Comparison of ENCODE assay signal across 14 mouse cellular contexts in the genomic region with DNA sequence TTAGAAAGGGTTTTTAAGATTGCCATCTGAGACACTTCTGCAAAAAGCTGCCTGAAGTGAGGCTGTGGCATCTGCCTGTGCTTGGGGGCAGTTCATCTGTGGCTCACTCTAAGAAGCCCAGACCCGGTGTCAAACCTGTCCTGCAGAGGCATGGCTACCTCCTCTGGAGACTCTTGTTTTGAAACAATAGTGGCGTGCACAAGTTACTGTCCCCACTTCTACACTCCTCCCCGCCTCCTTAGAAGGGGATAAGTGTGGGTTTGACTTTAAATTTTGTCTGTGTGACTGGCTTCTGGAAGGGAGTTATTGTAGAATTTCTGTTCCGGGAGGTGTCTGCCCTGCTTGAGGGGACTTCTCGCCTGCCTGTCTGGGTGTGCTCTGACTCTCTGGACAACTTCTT.
DNase-seq lines count a peak whose midpoint lies in the region; ATAC-seq and TF ChIP-seq lines count a peak whose summit lies in the region.
"Had no signal": no experiment of that assay in that cellular context is flagged by ENCODE, and none has a peak within 500 bp of the region (broad histone marks: within the 10 kb centered on the region; RNA-seq: fewer than 3 reads in every experiment).

No protein-coding gene starts in this region.

- H3K9ac ChIP-seq in hindbrain, embryonic 11.5 days (ENCODE audit: low read depth, low read length), result no peak overlapping the region
- no peak overlapping the region for H3K9ac ChIP-seq in midbrain, embryonic 16.5 days (ENCODE audit: low read depth, low read length)
- no peak overlapping the region for H3K9ac ChIP-seq in kidney, embryonic 16.5 days (replicated peaks; ENCODE audit: low read length)
- H3K9ac ChIP-seq in stomach, postnatal 0 days (ENCODE audit: low read length), result no peak overlapping the region
- H3K9ac ChIP-seq: limb, embryonic 12.5 days; lung, embryonic 15.5 days had no signal

- 45% methylated on average over 5 of the region's 5 CpGs for WGBS in cerebellum, adult 2 months
- WGBS in hindbrain, embryonic 11.5 days, result 12% methylated on average over 5 of the region's 5 CpGs
- 31% methylated on average over 5 of the region's 5 CpGs for WGBS in midbrain, embryonic 16.5 days
- 11% methylated on average over 5 of the region's 5 CpGs for WGBS in kidney, embryonic 16.5 days
- 23% methylated on average over 5 of the region's 5 CpGs for WGBS in stomach, postnatal 0 days

- no peak for TF ChIP-seq EP300 in stomach, postnatal 0 days (optimal IDR thresholded peaks at IDR 0.05)

- H3K4me3 ChIP-seq in cerebellum, adult 2 months (replicated peaks; ENCODE audit: insufficient read depth, low read depth, low read length), result no peak overlapping the region
- no peak overlapping the region for H3K4me3 ChIP-seq in hindbrain, embryonic 11.5 days (ENCODE audit: low read depth, low read length)
- H3K4me3 ChIP-seq in midbrain, embryonic 16.5 days (ENCODE audit: low read depth, low read length), result no peak overlapping the region
- no peak overlapping the region for H3K4me3 ChIP-seq in kidney, embryonic 16.5 days (ENCODE audit: low read length)
- no peak overlapping the region for H3K4me3 ChIP-seq in stomach, postnatal 0 days (ENCODE audit: low read depth, low read length)
- H3K4me3 ChIP-seq: limb, embryonic 12.5 days; lung, embryonic 15.5 days had no signal

- no peak for TF ChIP-seq POLR2A in cerebellum, adult 2 months (IDR thresholded peaks at IDR 0.05; ENCODE audit: borderline replicate concordance, insufficient read depth, low read length)

- no peaks in the 10 kb centered on the region for H3K36me3 ChIP-seq in hindbrain, embryonic 11.5 days (ENCODE audit: control insufficient read depth, insufficient read depth, low read length)
- H3K36me3 ChIP-seq in midbrain, embryonic 16.5 days (ENCODE audit: control insufficient read depth, insufficient read depth, low read length), result no peaks in the 10 kb centered on the region
- no peaks in the 10 kb centered on the region for H3K36me3 ChIP-seq in kidney, embryonic 16.5 days (ENCODE audit: insufficient read depth, low read length)
- H3K36me3 ChIP-seq in stomach, postnatal 0 days (ENCODE audit: control insufficient read depth, insufficient read depth, low read length), result no peaks in the 10 kb centered on the region
- H3K36me3 ChIP-seq: limb, embryonic 12.5 days; lung, embryonic 15.5 days had no signal

- no peak overlapping the region for H3K27ac ChIP-seq in cerebellum, adult 2 months (ENCODE audit: insufficient read depth, low read length)
- no peak overlapping the region for H3K27ac ChIP-seq in hindbrain, embryonic 11.5 days (ENCODE audit: low read depth, low read length)
- H3K27ac ChIP-seq in midbrain, embryonic 16.5 days (ENCODE audit: low read length), result peak overlapping the region; percentile 44
- H3K27ac ChIP-seq in kidney, embryonic 16.5 days (ENCODE audit: low read length), result no peak overlapping the region
- H3K27ac ChIP-seq in stomach, postnatal 0 days (replicated peaks), result no peak overlapping the region
- H3K27ac ChIP-seq: limb, embryonic 12.5 days; lung, embryonic 15.5 days had no signal

- no peaks in the 10 kb centered on the region for H3K27me3 ChIP-seq in cerebellum, adult 2 months (ENCODE audit: control insufficient read depth, insufficient read depth, low read length)
- H3K27me3 ChIP-seq in hindbrain, embryonic 11.5 days (ENCODE audit: control insufficient read depth, insufficient read depth, low read length), result peaks cover 2% of the 10 kb centered on the region; the same call in 1 of the 2 replicates
- H3K27me3 ChIP-seq in midbrain, embryonic 16.5 days (ENCODE audit: control insufficient read depth, insufficient read depth, low read depth, low read length), result no peaks in the 10 kb centered on the region
- peaks cover 61% of the 10 kb centered on the region for H3K27me3 ChIP-seq in kidney, embryonic 16.5 days (ENCODE audit: insufficient read depth, low read length)
- peaks cover 12% of the 10 kb centered on the region; the same call in 1 of the 2 replicates for H3K27me3 ChIP-seq in stomach, postnatal 0 days (ENCODE audit: control insufficient read depth, insufficient read depth, low read length)

- H3K4me2 ChIP-seq in hindbrain, embryonic 11.5 days (replicated peaks; ENCODE audit: low read depth, low read length), result no peak overlapping the region
- no peak overlapping the region for H3K4me2 ChIP-seq in midbrain, embryonic 16.5 days (ENCODE audit: low read length)
- no peak overlapping the region for H3K4me2 ChIP-seq in kidney, embryonic 16.5 days (replicated peaks; ENCODE audit: low read depth, low read length)
- H3K4me2 ChIP-seq in stomach, postnatal 0 days (replicated peaks; ENCODE audit: low read depth), result no peak overlapping the region
- H3K4me2 ChIP-seq: limb, embryonic 12.5 days; lung, embryonic 15.5 days had no signal

- no peak for TF ChIP-seq CTCF in cerebellum, adult 2 months (IDR thresholded peaks at IDR 0.05; ENCODE audit: borderline replicate concordance, insufficient read depth, low read depth, low read length)
- no peak for TF ChIP-seq CTCF in stomach, postnatal 0 days (IDR thresholded peaks at IDR 0.05; ENCODE audit: low read depth)

- ATAC-seq in cerebellum, adult (ENCODE audit: insufficient number of reproducible peaks, low FRiP score, low TSS enrichment), result no peak
- ATAC-seq in hindbrain, embryonic 11.5 days (ENCODE audit: low FRiP score), result no peak
- ATAC-seq in midbrain, embryonic 16.5 days, result no peak
- no peak for ATAC-seq in kidney, embryonic 16.5 days (ENCODE audit: low FRiP score, low TSS enrichment)
- no peak for ATAC-seq in stomach, postnatal 0 days (ENCODE audit: low FRiP score, low TSS enrichment)

- H3K4me1 ChIP-seq in cerebellum, adult 2 months (ENCODE audit: control insufficient read depth, insufficient read depth, low read length), result peaks cover 6% of the 10 kb centered on the region; the same call in 1 of the 2 replicates
- H3K4me1 ChIP-seq in hindbrain, embryonic 11.5 days (replicated peaks; ENCODE audit: control insufficient read depth, insufficient read depth, low read length), result peaks cover 4% of the 10 kb centered on the region; the same call in 1 of the 2 replicates
- peaks cover 27% of the 10 kb centered on the region for H3K4me1 ChIP-seq in midbrain, embryonic 16.5 days (ENCODE audit: control insufficient read depth, insufficient read depth, low read length)
- 0 out of 2 replicates have a peak, but pooled peaks cover 6% of the 10 kb centered on the region for H3K4me1 ChIP-seq in kidney, embryonic 16.5 days (ENCODE audit: insufficient read depth, low read length)
- H3K4me1 ChIP-seq in stomach, postnatal 0 days (replicated peaks; ENCODE audit: control insufficient read depth, insufficient read depth), result no peaks in the 10 kb centered on the region

- H3K9me3 ChIP-seq in hindbrain, embryonic 11.5 days (ENCODE audit: control insufficient read depth, low read length), result no peaks in the 10 kb centered on the region
- H3K9me3 ChIP-seq in midbrain, embryonic 16.5 days (replicated peaks; ENCODE audit: control insufficient read depth, low read length, poor library complexity, severe bottlenecking), result no peaks in the 10 kb centered on the region
- no peaks in the 10 kb centered on the region for H3K9me3 ChIP-seq in kidney, embryonic 16.5 days (ENCODE audit: low read length)
- H3K9me3 ChIP-seq in stomach, postnatal 0 days (ENCODE audit: control insufficient read depth, low read length), result no peaks in the 10 kb centered on the region
- H3K9me3 ChIP-seq: limb, embryonic 12.5 days; lung, embryonic 15.5 days had no signal

- peak; percentile 21 to 33 for DNase-seq in cerebellum, adult 2 months
- DNase-seq in embryo, embryonic 10.5 days (ENCODE audit: low spot score), result peak; percentile 51
- peak; percentile 42 for DNase-seq in hindbrain, embryonic 11.5 days (ENCODE audit: low spot score)
- DNase-seq in stomach, postnatal 0 days (ENCODE audit: low spot score), result no peak
- DNase-seq in c-Kit-positive CD71-positive TER-119-positive erythroid progenitor cells, embryonic 14.5 days (ENCODE audit: low spot score), result no peak
- DNase-seq: heart, adult 18-20 months; heart, postnatal 36 days; kidney, adult 2 months; layer of hippocampus, adult 9-11 months had no signal

Comparison
In these comparisons a context has a peak if more than half of its experiments do, and no peak if none do; other contexts are left out.
1. DNase-seq: peak in cerebellum, adult 2 months (2 of 2), embryo, embryonic 10.5 days (single experiment) and hindbrain, embryonic 11.5 days (single experiment); none in stomach, postnatal 0 days (single experiment) and c-Kit-positive CD71-positive TER-119-positive erythroid progenitor cells, embryonic 14.5 days (single experiment).